21 mouse cellular contexts compared by ENCODE assay signal in the genomic region with DNA sequence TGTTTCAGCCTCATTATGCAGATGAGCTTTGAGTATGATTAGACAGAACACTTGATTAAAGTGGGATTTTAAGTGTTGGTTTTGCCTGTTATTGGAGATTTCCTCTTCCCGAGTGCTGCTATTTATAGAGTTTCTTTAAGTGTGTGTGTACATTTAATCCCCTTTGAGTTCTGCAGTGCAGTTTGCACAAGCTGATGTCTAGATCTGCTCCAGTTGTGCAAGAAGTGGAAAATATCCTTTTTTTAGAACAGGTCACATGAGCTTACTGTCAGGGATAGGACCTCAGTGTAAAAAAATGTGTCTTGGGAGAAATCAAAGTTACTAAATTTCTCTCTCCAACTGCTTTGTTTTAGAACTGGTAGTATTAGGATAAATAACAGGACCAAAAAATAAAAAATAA. TPM values are rescaled to one million over a fixed set of nuclear protein-coding genes. Genes with fewer than 3 reads are reported as not detected.
DNase-seq lines count a peak whose midpoint lies in the region; ATAC-seq lines count a peak whose summit lies in the region.
"Had no signal": no experiment of that assay in that cellular context is flagged by ENCODE, and none has a peak within 500 bp of the region (broad histone marks: within the 10 kb centered on the region; RNA-seq: fewer than 3 reads in every experiment).

No protein-coding gene starts in this region.

- 59% methylated on average over 1 of the region's 1 CpGs for WGBS in kidney, embryonic 15.5 days
- 59% methylated on average over 1 of the region's 1 CpGs for WGBS in kidney, embryonic 16.5 days
- WGBS in midbrain, embryonic 11.5 days, result 71% methylated on average over 1 of the region's 1 CpGs
- WGBS in midbrain, embryonic 16.5 days, result 71% methylated on average over 1 of the region's 1 CpGs

- peak overlapping the region; percentile 27; the same call in 1 of the 2 replicates for H3K27ac ChIP-seq in kidney, embryonic 15.5 days
- H3K27ac ChIP-seq in kidney, embryonic 16.5 days (ENCODE audit: low read length), result no peak overlapping the region
- H3K27ac ChIP-seq in midbrain, embryonic 11.5 days (ENCODE audit: low read depth, low read length), result no peak overlapping the region
- H3K27ac ChIP-seq in midbrain, embryonic 16.5 days (ENCODE audit: low read length), result no peak overlapping the region
- H3K27ac ChIP-seq: forebrain, embryonic 12.5 days; heart, embryonic 13.5 days; hindbrain, postnatal 0 days; layer of hippocampus, adult 2 months; midbrain, embryonic 12.5 days; neural tube, embryonic 12.5 days had no signal

- H3K27me3 ChIP-seq in kidney, embryonic 15.5 days, result no peaks in the 10 kb centered on the region
- no peaks in the 10 kb centered on the region for H3K27me3 ChIP-seq in kidney, embryonic 16.5 days (ENCODE audit: insufficient read depth, low read length)
- no peaks in the 10 kb centered on the region for H3K27me3 ChIP-seq in midbrain, embryonic 11.5 days (ENCODE audit: control insufficient read depth, insufficient read depth, low read length)
- H3K27me3 ChIP-seq in midbrain, embryonic 16.5 days (ENCODE audit: control insufficient read depth, insufficient read depth, low read depth, low read length), result no peaks in the 10 kb centered on the region
- H3K27me3 ChIP-seq: forebrain, embryonic 12.5 days; heart, embryonic 13.5 days; midbrain, embryonic 12.5 days; neural tube, embryonic 12.5 days had no signal

- H3K9ac ChIP-seq in kidney, embryonic 15.5 days, result no peak overlapping the region
- H3K9ac ChIP-seq in kidney, embryonic 16.5 days (replicated peaks; ENCODE audit: low read length), result no peak overlapping the region
- no peak overlapping the region for H3K9ac ChIP-seq in midbrain, embryonic 11.5 days (ENCODE audit: low read length)
- H3K9ac ChIP-seq in midbrain, embryonic 16.5 days (ENCODE audit: low read depth, low read length), result no peak overlapping the region
- H3K9ac ChIP-seq: forebrain, embryonic 12.5 days; heart, embryonic 13.5 days; liver, postnatal 0 days; midbrain, embryonic 12.5 days; neural tube, embryonic 12.5 days had no signal

- peak; percentile 47 for DNase-seq in gastrocnemius, adult 18-20 months (ENCODE audit: low spot score)
- no peak for DNase-seq in gastrocnemius, postnatal 36 days
- peak; percentile 31 for DNase-seq in midbrain, embryonic 11.5 days (ENCODE audit: low spot score, missing footprints)
- DNase-seq in cerebellum, adult 9-10 months, result no peak
- DNase-seq: adrenal gland, postnatal 36 days; cerebellum, adult 18-20 months; cerebellum, postnatal 36 days; gastrocnemius, postnatal 10 days; kidney, postnatal 14 days; liver, postnatal 0 days; thymus, postnatal 14 days had no signal

- peaks cover 16% of the 10 kb centered on the region for H3K4me1 ChIP-seq in kidney, embryonic 15.5 days
- peaks cover 12% of the 10 kb centered on the region; the same call in 1 of the 2 replicates for H3K4me1 ChIP-seq in kidney, embryonic 16.5 days (ENCODE audit: insufficient read depth, low read length)
- H3K4me1 ChIP-seq in midbrain, embryonic 11.5 days (ENCODE audit: control insufficient read depth, insufficient read depth, low read length), result no peaks in the 10 kb centered on the region
- H3K4me1 ChIP-seq in midbrain, embryonic 16.5 days (ENCODE audit: control insufficient read depth, insufficient read depth, low read length), result no peaks in the 10 kb centered on the region
- H3K4me1 ChIP-seq: forebrain, embryonic 12.5 days; midbrain, embryonic 12.5 days; neural tube, embryonic 12.5 days had no signal

- no peaks in the 10 kb centered on the region for H3K9me3 ChIP-seq in kidney, embryonic 15.5 days (replicated peaks)
- no peaks in the 10 kb centered on the region for H3K9me3 ChIP-seq in kidney, embryonic 16.5 days (ENCODE audit: low read length)
- no peaks in the 10 kb centered on the region for H3K9me3 ChIP-seq in midbrain, embryonic 11.5 days (ENCODE audit: control insufficient read depth, low read length)
- no peaks in the 10 kb centered on the region for H3K9me3 ChIP-seq in midbrain, embryonic 16.5 days (replicated peaks; ENCODE audit: control insufficient read depth, low read length, poor library complexity, severe bottlenecking)
- H3K9me3 ChIP-seq: forebrain, embryonic 12.5 days; heart, embryonic 13.5 days; midbrain, embryonic 12.5 days; neural tube, embryonic 12.5 days had no signal

- H3K4me2 ChIP-seq in kidney, embryonic 15.5 days, result no peak overlapping the region
- no peak overlapping the region for H3K4me2 ChIP-seq in kidney, embryonic 16.5 days (replicated peaks; ENCODE audit: low read depth, low read length)
- H3K4me2 ChIP-seq in midbrain, embryonic 11.5 days, result no peak overlapping the region
- no peak overlapping the region for H3K4me2 ChIP-seq in midbrain, embryonic 16.5 days (ENCODE audit: low read length)
- H3K4me2 ChIP-seq: forebrain, embryonic 12.5 days; heart, embryonic 13.5 days; midbrain, embryonic 12.5 days; neural tube, embryonic 12.5 days had no signal

- no peak for ATAC-seq in kidney, embryonic 15.5 days (replicated peaks; ENCODE audit: low FRiP score)
- ATAC-seq in kidney, embryonic 16.5 days (ENCODE audit: low FRiP score, low TSS enrichment), result no peak
- no peak for ATAC-seq in midbrain, embryonic 11.5 days (ENCODE audit: low FRiP score)
- ATAC-seq in midbrain, embryonic 16.5 days, result no peak
- ATAC-seq: hindbrain, postnatal 0 days; intestine, postnatal 0 days; liver, postnatal 0 days had no signal

- H3K4me3 ChIP-seq in kidney, embryonic 15.5 days (replicated peaks), result no peak overlapping the region
- H3K4me3 ChIP-seq in kidney, embryonic 16.5 days (ENCODE audit: low read length), result no peak overlapping the region
- no peak overlapping the region for H3K4me3 ChIP-seq in midbrain, embryonic 11.5 days (ENCODE audit: low read depth, low read length)
- H3K4me3 ChIP-seq in midbrain, embryonic 16.5 days (ENCODE audit: low read depth, low read length), result no peak overlapping the region
- H3K4me3 ChIP-seq: forebrain, embryonic 12.5 days; heart, embryonic 13.5 days; layer of hippocampus, adult 2 months; midbrain, embryonic 12.5 days; neural tube, embryonic 12.5 days had no signal

- no peaks in the 10 kb centered on the region for H3K36me3 ChIP-seq in kidney, embryonic 15.5 days
- H3K36me3 ChIP-seq in kidney, embryonic 16.5 days (ENCODE audit: insufficient read depth, low read length), result no peaks in the 10 kb centered on the region
- H3K36me3 ChIP-seq in midbrain, embryonic 11.5 days (ENCODE audit: control insufficient read depth, insufficient read depth, low read length), result no peaks in the 10 kb centered on the region
- no peaks in the 10 kb centered on the region for H3K36me3 ChIP-seq in midbrain, embryonic 16.5 days (ENCODE audit: control insufficient read depth, insufficient read depth, low read length)
- H3K36me3 ChIP-seq: forebrain, embryonic 12.5 days; heart, embryonic 13.5 days; midbrain, embryonic 12.5 days; neural tube, embryonic 12.5 days had no signal

- intact Hi-C loops in gastrocnemius, postnatal 36 days (cut with DNase I), result no loop called here

RNA-seq across cellular contexts. Expression of a gene that starts 8.9 kb away (rescaled TPM):
- 10 to 100 TPM; 15.3 to 19.4 TPM for total RNA-seq in gastrocnemius, adult 18-20 months (2021)
- 10 to 100 TPM; 12.8 to 14.6 TPM for total RNA-seq in gastrocnemius, postnatal 36 days (2021)
- polyA plus RNA-seq in kidney, embryonic 15.5 days (2015; fragmentation: Nextera tagmentation; extraction: Ambion mirVana), result 2.5 and 3.4 TPM in 2 replicates
- 3.4 and 3.7 TPM in 2 replicates for polyA plus RNA-seq in kidney, embryonic 16.5 days (2015; fragmentation: Nextera tagmentation; extraction: Ambion mirVana)
- 0.30 and 0.72 TPM in 2 replicates for polyA plus RNA-seq in midbrain, embryonic 11.5 days (2014; fragmentation: Nextera tagmentation; extraction: Ambion mirVana)
- 1.0 and 1.2 TPM in 2 replicates for polyA plus RNA-seq in midbrain, embryonic 16.5 days (2015; fragmentation: Nextera tagmentation; extraction: Ambion mirVana)

Comparison
In these comparisons a context has a peak if more than half of its experiments do, and no peak if none do; other contexts are left out.
1. DNase-seq: peak in gastrocnemius, adult 18-20 months (single experiment) and midbrain, embryonic 11.5 days (single experiment); none in gastrocnemius, postnatal 36 days (0 of 2) and cerebellum, adult 9-10 months (single experiment).